Comparison of ENCODE assay signal across 10 mouse cellular contexts in genomic region chr10:32738989-32739388, GRCm38 (mm10).
"Had no signal": no experiment of that assay in that cellular context is flagged by ENCODE, and none has a peak within 500 bp of the region (broad histone marks: within the 10 kb centered on the region; RNA-seq: fewer than 3 reads in every experiment).

No protein-coding gene starts in this region.

- DNase-seq: lung, adult 18-20 months; lung, embryonic 14.5 days; lung, postnatal 14 days; lung, postnatal 36 days; right cerebral cortex, postnatal 14 days; thymus, adult 18-20 months; thymus, postnatal 14 days; thymus, postnatal 36 days had no signal

- ATAC-seq: midbrain, embryonic 13.5 days; midbrain, embryonic 15.5 days had no signal
